Mouse (Mus musculus): Measurements from ENCODE around the gene Uaca. TPM values are rescaled to one million over a fixed set of nuclear protein-coding genes. Genes with fewer than 3 reads are reported as not detected.

The Uaca gene
- polyA plus RNA-seq, 1 experiment from 2014 or later = 26.2 TPM

- H3K27me3 ChIP-seq (replicated peaks; ENCODE audit: control insufficient read depth, insufficient read depth, low read length) = no peaks in the 10 kb centered on the region
- H3K4me1 ChIP-seq (replicated peaks; ENCODE audit: control insufficient read depth, insufficient read depth, low read length) = no peaks in the 10 kb centered on the region
- H3K9ac ChIP-seq (ENCODE audit: low read length) = no peak overlapping the region
- no peaks in the 10 kb centered on the region for H3K36me3 ChIP-seq (ENCODE audit: control insufficient read depth, insufficient read depth, low read length)
- ATAC-seq (replicated peaks; ENCODE audit: low FRiP score, low TSS enrichment, low read depth) (no peak), DNase-seq (ENCODE audit: low spot score) (no peak)
- no peak overlapping the region for H3K4me3 ChIP-seq (ENCODE audit: low read depth, low read length)
- H3K9me3 ChIP-seq (ENCODE audit: control insufficient read depth, low read length) = no peaks in the 10 kb centered on the region
- H3K27ac ChIP-seq (ENCODE audit: low read depth) = no peak overlapping the region
- H3K4me2 ChIP-seq (ENCODE audit: low read length) = no peak overlapping the region
- WGBS = 82% methylated on average over 3 of the region's 3 CpGs
Measured at GRCm38 (mm10) chr9:60913626-60914025, 119.3 kb downstream of the Uaca start.

DNA sequence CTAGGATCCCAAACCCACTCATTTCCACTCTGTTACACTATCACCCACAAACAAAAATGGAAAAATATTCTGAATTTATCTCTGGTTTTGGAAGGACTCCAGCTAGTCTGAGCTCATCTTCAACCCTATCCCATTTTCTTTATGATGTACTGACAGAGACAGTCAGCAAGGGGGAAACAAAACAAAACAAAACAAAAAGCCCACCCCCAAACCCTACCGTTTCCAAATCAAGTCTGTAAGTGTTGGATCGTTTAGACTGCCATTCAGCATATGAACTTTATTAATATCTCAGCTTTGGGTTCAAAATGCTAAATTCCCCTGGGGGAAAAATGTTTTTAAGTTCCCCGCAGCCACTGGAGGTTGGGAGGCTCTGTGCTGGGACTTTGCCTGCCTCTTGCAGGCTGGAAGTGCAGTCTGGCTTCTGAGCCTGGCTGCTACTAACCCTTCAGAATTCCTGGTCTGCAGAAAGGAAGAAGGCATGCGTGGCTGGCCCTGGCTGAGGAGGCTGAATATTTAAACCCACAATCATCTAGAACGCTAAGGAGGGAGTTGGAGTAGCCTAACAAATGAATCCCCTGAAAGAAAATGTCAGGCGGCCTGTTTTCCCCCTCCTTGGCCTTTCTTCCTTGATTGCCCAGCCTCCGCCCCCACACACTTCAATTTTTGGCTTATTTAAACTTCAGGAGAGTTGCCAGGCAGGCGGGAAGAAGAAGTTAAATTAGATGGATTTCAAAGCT, 125.8 kb downstream of the Uaca start:
- WGBS = 32% methylated on average over 8 of the region's 8 CpGs
- Histone ChIP-seq H3K27me3 (replicated peaks; ENCODE audit: control insufficient read depth, insufficient read depth, low read length) (no peaks in the 10 kb centered on the region), H3K9me3 (ENCODE audit: control insufficient read depth, low read length) (no peaks in the 10 kb centered on the region), H3K9ac (ENCODE audit: low read length) (no peak overlapping the region), H3K4me2 (ENCODE audit: low read length) (no peak overlapping the region), H3K4me1 (replicated peaks; ENCODE audit: control insufficient read depth, insufficient read depth, low read length) (peaks cover 6% of the 10 kb centered on the region), H3K36me3 (ENCODE audit: control insufficient read depth, insufficient read depth, low read length) (no peaks in the 10 kb centered on the region), H3K27ac (ENCODE audit: low read depth) (peak overlapping the region; percentile 19; the same call in 1 of the 2 replicates), H3K4me3 (ENCODE audit: low read depth, low read length) (no peak overlapping the region)
- ATAC-seq (replicated peaks; ENCODE audit: low FRiP score, low TSS enrichment, low read depth) (no peak), DNase-seq (ENCODE audit: low spot score) (no peak)

DNA sequence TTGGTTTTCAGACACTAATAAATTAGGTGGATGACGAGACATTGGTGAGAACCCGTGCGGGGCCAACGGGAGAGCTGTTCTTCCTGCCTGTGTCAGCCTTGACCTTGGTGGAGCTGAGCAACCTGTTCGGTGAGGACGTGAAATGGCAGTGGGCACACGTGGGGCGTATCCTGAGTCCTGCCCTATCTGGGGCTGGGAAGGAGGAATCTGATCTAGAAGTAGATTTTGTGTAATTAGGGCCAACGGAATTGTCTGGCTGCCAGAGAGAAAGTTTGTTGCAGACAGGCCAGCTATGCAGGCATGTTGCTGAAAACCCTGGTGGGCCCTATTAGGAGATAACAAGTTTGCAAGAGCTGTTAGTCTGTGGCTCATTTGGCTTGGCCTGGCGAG, 126.3 kb downstream of the Uaca start:
- peak; percentile 68 for DNase-seq (ENCODE audit: low spot score)
- Histone ChIP-seq H3K4me2 (ENCODE audit: low read length) (no peak overlapping the region), H3K9me3 (ENCODE audit: control insufficient read depth, low read length) (no peaks in the 10 kb centered on the region), H3K36me3 (ENCODE audit: control insufficient read depth, insufficient read depth, low read length) (no peaks in the 10 kb centered on the region), H3K27ac (ENCODE audit: low read depth) (no peak overlapping the region), H3K4me1 (replicated peaks; ENCODE audit: control insufficient read depth, insufficient read depth, low read length) (peaks cover 6% of the 10 kb centered on the region), H3K27me3 (replicated peaks; ENCODE audit: control insufficient read depth, insufficient read depth, low read length) (no peaks in the 10 kb centered on the region), H3K9ac (ENCODE audit: low read length) (no peak overlapping the region), H3K4me3 (ENCODE audit: low read depth, low read length) (no peak overlapping the region)
- 41% methylated on average over 10 of the region's 10 CpGs for WGBS
- ATAC-seq (replicated peaks; ENCODE audit: low FRiP score, low TSS enrichment, low read depth) = 0 out of 2 replicates have a peak, but pooled peaks have one; percentile 50

DNA sequence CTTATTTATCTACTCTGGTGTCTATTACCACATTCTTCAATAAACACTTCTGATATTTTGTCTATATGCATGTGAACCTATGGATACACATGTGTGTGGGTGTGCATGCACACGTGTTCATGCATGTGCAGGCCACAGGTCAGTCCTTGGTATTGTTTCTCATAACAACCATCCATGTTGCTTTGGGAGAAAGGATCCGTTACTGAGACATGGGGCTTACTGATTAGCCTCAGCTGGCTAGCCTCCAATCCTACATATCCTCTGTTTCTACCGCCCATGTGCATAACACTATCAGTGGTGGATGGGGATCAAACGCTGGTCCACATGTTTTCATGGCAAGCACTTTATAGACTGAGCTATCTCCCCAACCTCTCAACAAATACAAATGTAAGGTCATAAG, 126.9 kb downstream of the Uaca start:
- Histone ChIP-seq H3K4me2 (ENCODE audit: low read length) (no peak overlapping the region), H3K4me1 (replicated peaks; ENCODE audit: control insufficient read depth, insufficient read depth, low read length) (peaks cover 6% of the 10 kb centered on the region), H3K9ac (ENCODE audit: low read length) (no peak overlapping the region), H3K4me3 (ENCODE audit: low read depth, low read length) (no peak overlapping the region), H3K27me3 (replicated peaks; ENCODE audit: control insufficient read depth, insufficient read depth, low read length) (no peaks in the 10 kb centered on the region), H3K36me3 (ENCODE audit: control insufficient read depth, insufficient read depth, low read length) (no peaks in the 10 kb centered on the region), H3K27ac (ENCODE audit: low read depth) (no peak overlapping the region), H3K9me3 (ENCODE audit: control insufficient read depth, low read length) (no peaks in the 10 kb centered on the region)
- DNase-seq (ENCODE audit: low spot score) = no peak
- WGBS = 86% methylated on average over 4 of the region's 4 CpGs
- ATAC-seq (replicated peaks; ENCODE audit: low FRiP score, low TSS enrichment, low read depth) = no peak

DNA sequence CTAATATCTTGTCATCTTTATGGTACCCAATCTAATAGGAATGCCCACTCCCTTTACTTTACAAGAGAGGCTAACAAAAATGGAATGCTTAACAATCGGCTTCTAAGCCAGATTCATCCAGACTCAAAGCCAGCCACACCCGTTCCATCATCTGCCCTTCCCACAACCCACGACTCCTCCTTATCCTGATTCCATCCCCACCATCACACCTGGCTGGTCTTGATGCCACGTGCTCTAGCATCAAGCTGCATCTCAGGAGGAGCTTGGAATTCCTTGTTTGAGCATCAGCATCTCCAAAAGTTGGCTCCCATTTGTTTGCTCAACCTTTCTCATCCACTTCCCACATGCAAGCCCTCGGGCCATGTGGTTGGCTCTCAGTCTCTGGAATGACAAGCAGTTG, 127.5 kb downstream of the Uaca start:
- H3K27me3 ChIP-seq (replicated peaks; ENCODE audit: control insufficient read depth, insufficient read depth, low read length) = no peaks in the 10 kb centered on the region
- H3K4me1 ChIP-seq (replicated peaks; ENCODE audit: control insufficient read depth, insufficient read depth, low read length) = peaks cover 6% of the 10 kb centered on the region
- H3K4me2 ChIP-seq (ENCODE audit: low read length) = no peak overlapping the region
- no peak overlapping the region for H3K4me3 ChIP-seq (ENCODE audit: low read depth, low read length)
- no peaks in the 10 kb centered on the region for H3K9me3 ChIP-seq (ENCODE audit: control insufficient read depth, low read length)
- H3K36me3 ChIP-seq (ENCODE audit: control insufficient read depth, insufficient read depth, low read length) = no peaks in the 10 kb centered on the region
- no peak overlapping the region for H3K9ac ChIP-seq (ENCODE audit: low read length)
- DNase-seq (ENCODE audit: low spot score) (no peak), ATAC-seq (replicated peaks; ENCODE audit: low FRiP score, low TSS enrichment, low read depth) (no peak)
- no peak overlapping the region for H3K27ac ChIP-seq (ENCODE audit: low read depth)
- 78% methylated on average over 5 of the region's 5 CpGs for WGBS

DNA sequence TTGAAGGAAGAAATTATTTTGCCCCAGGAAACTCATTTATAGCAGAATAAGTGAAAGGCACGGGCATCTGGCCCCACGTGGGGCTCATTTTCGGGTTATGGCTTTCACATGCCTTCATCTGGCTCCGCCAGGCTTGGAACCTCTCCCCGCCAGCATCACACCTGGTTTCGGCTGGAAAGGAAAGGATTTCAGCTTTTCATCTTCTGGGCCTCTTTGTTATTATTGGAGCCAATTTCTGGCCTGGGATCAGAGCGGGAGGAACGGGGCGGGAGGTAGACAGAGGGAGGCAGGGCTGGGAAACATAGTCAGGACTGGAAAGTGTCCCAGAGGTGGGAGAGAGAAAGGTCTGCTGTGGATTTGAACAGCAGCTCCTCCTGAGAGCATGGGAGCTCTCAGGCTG, 132.0 kb downstream of the Uaca start:
- DNase-seq (ENCODE audit: low spot score) = no peak
- 51% methylated on average over 9 of the region's 9 CpGs for WGBS
- H3K27ac ChIP-seq (ENCODE audit: low read depth) = no peak overlapping the region
- H3K4me2 ChIP-seq (ENCODE audit: low read length) = no peak overlapping the region
- no peak overlapping the region for H3K4me3 ChIP-seq (ENCODE audit: low read depth, low read length)
- H3K4me1 ChIP-seq (replicated peaks; ENCODE audit: control insufficient read depth, insufficient read depth, low read length) = no peaks in the 10 kb centered on the region; the same call in 1 of the 2 replicates
- no peak overlapping the region for H3K9ac ChIP-seq (ENCODE audit: low read length)
- H3K36me3 ChIP-seq (ENCODE audit: control insufficient read depth, insufficient read depth, low read length) = no peaks in the 10 kb centered on the region
- no peak for ATAC-seq (replicated peaks; ENCODE audit: low FRiP score, low TSS enrichment, low read depth)
- H3K27me3 ChIP-seq (replicated peaks; ENCODE audit: control insufficient read depth, insufficient read depth, low read length) = no peaks in the 10 kb centered on the region
- 0 out of 2 replicates have a peak, but pooled peaks cover 3% of the 10 kb centered on the region for H3K9me3 ChIP-seq (ENCODE audit: control insufficient read depth, low read length)

GRCm38 (mm10) chr9:60929290-60929983, 135.1 kb downstream of the Uaca start:
- ATAC-seq (replicated peaks; ENCODE audit: low FRiP score, low TSS enrichment, low read depth) (0 out of 2 replicates have a peak, but pooled peaks have one; percentile 43), DNase-seq (ENCODE audit: low spot score) (no peak)
- 0 out of 2 replicates have a peak, but pooled peaks cover 3% of the 10 kb centered on the region for H3K9me3 ChIP-seq (ENCODE audit: control insufficient read depth, low read length)
- 72% methylated on average over 4 of the region's 4 CpGs for WGBS
- no peak overlapping the region for H3K27ac ChIP-seq (ENCODE audit: low read depth)
- no peaks in the 10 kb centered on the region for H3K27me3 ChIP-seq (replicated peaks; ENCODE audit: control insufficient read depth, insufficient read depth, low read length)
- H3K4me3 ChIP-seq (ENCODE audit: low read depth, low read length) = no peak overlapping the region
- no peaks in the 10 kb centered on the region for H3K36me3 ChIP-seq (ENCODE audit: control insufficient read depth, insufficient read depth, low read length)
- H3K4me1 ChIP-seq (replicated peaks; ENCODE audit: control insufficient read depth, insufficient read depth, low read length) = no peaks in the 10 kb centered on the region; the same call in 1 of the 2 replicates
- H3K9ac ChIP-seq (ENCODE audit: low read length) = no peak overlapping the region
- no peak overlapping the region for H3K4me2 ChIP-seq (ENCODE audit: low read length)
